Mouse (Mus musculus): Measurements from ENCODE around the gene Dcdc2b. TPM values are rescaled to one million over a fixed set of nuclear protein-coding genes. Genes with fewer than 3 reads are reported as not detected.

Gene Dcdc2b
- total RNA-seq, 2 experiments from 2014 or later: 0.99 to 2.0 TPM

GRCm38 (mm10) chr4:129621283-129621841 is 7.3 kb upstream of the Dcdc2b start:
- peak; percentile 49 for DNase-seq

GRCm38 (mm10) chr4:129620419-129621282 is 6.6 kb upstream of the Dcdc2b start:
- no peak for DNase-seq

- DNase-seq: peak; percentile 97
Observed at GRCm38 (mm10) chr4:129618786-129619691, 5.0 kb upstream of the Dcdc2b start, which contains the start of gene Iqcc. Iqcc (minus strand) TSS chr4:129619099.

- DNase-seq: no peak
Observed at GRCm38 (mm10) chr4:129618031-129618430, 4.0 kb upstream of the Dcdc2b start.

GRCm38 (mm10) chr4:129617121-129617641 is 3.1 kb upstream of the Dcdc2b start:
- DNase-seq: no peak

- no peak for DNase-seq
Observed at GRCm38 (mm10) chr4:129616631-129617030, 2.6 kb upstream of the Dcdc2b start.

GRCm38 (mm10) chr4:129615801-129616290 is 1.8 kb upstream of the Dcdc2b start:
- DNase-seq: no peak

GRCm38 (mm10) chr4:129610472-129610871 is 3.6 kb downstream of the Dcdc2b start:
- DNase-seq: no peak

- no peak for DNase-seq
Observed at GRCm38 (mm10) chr4:129610026-129610425, 4.0 kb downstream of the Dcdc2b start.

- DNase-seq: no peak
Observed at GRCm38 (mm10) chr4:129609139-129609631, 4.9 kb downstream of the Dcdc2b start.

GRCm38 (mm10) chr4:129608426-129609025 is 5.5 kb downstream of the Dcdc2b start:
- DNase-seq: peak; percentile 88

- DNase-seq: peak; percentile 90
Observed at GRCm38 (mm10) chr4:129600233-129601158, 13.6 kb downstream of the Dcdc2b start, which contains the start of the genes Eif3i and Tmem234. Eif3i (minus strand) TSS chr4:129600648. Tmem234 (plus strand) TSS chr4:129600668.

GRCm38 (mm10) chr4:129588865-129589264 is 25.2 kb downstream of the Dcdc2b start:
- no peak for DNase-seq

- no peak for DNase-seq
Observed at GRCm38 (mm10) chr4:129586943-129587342, 27.1 kb downstream of the Dcdc2b start.

- no peak for DNase-seq
Observed at GRCm38 (mm10) chr4:129585773-129586172, 28.3 kb downstream of the Dcdc2b start.

- peak; percentile 92 for DNase-seq
Observed at GRCm38 (mm10) chr4:129584884-129585608, 29.0 kb downstream of the Dcdc2b start.

GRCm38 (mm10) chr4:129584370-129584769 is 29.7 kb downstream of the Dcdc2b start:
- DNase-seq: no peak

- DNase-seq: no peak
Observed at GRCm38 (mm10) chr4:129582251-129582650, 31.8 kb downstream of the Dcdc2b start.

- no peak for DNase-seq
Observed at GRCm38 (mm10) chr4:129580347-129580746, 33.7 kb downstream of the Dcdc2b start.

Data from adrenal gland, postnatal 10 days (tissue).